Mouse (Mus musculus): ENCODE data around the gene Maml1.
A peak's percentile ranks its signal among the peaks of the same experiment; 100 is the strongest.

Gene Maml1

DNA sequence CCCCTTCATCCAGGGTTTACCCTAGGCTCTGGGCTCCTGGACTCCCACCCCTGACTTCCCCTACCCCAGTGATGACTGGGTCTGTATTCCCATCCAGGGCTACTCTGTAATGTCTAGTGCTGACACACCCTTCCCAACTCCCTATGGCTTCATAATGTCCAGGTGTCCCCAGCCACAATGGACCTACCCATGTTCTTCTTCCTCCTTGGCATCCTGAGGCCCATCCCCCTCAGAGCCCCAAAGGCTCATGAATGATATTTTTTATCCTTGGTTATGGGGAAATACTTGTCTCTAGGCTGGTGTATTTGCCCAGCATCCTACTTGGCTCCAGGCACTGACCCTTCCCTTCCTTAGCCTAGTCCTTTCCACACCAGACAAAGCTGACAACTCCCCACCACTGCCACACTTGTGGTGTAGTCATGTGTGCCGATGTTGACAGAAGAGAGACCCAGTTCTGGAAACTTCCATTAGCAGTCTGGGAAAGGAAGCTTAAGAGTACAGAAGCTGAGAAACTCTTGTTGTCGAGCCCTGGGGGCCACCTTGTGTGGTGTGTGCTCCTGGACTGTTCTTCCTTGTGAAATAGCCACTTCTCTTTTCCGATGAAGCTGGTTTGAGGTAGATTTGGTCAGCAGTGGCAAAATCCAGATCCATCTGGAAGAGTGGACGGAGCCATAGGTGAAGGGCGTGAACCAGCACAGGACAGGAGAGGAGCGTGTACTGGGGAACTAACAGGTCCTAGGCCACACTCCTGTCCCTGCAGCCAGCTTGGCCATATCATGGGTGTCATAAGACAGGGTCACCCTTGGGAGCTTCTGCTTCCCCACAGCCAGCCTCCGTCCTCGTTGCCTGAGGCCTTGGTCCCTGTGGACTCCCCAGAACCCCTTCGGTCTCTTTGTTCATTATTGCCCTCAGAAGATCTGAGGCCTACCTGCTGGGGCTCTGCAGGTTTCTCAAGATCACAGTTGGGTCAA lies 53.0 kb downstream of the Maml1 start:
- DNase-seq (ENCODE audit: low spot score), result peak; percentile 91

GRCm38 (mm10) chr11:50238324-50238723 lies 53.8 kb downstream of the Maml1 start, which contains the start of gene Ltc4s:
Ltc4s (minus strand) TSS chr11:50238616.
- peak; percentile 56 for DNase-seq (ENCODE audit: low spot score)

- no peak for DNase-seq (ENCODE audit: low spot score)
Measured at GRCm38 (mm10) chr11:50236937-50237835, 54.9 kb downstream of the Maml1 start.

GRCm38 (mm10) chr11:50236540-50236936 lies 55.6 kb downstream of the Maml1 start:
- peak; percentile 68 for DNase-seq (ENCODE audit: low spot score)

DNA sequence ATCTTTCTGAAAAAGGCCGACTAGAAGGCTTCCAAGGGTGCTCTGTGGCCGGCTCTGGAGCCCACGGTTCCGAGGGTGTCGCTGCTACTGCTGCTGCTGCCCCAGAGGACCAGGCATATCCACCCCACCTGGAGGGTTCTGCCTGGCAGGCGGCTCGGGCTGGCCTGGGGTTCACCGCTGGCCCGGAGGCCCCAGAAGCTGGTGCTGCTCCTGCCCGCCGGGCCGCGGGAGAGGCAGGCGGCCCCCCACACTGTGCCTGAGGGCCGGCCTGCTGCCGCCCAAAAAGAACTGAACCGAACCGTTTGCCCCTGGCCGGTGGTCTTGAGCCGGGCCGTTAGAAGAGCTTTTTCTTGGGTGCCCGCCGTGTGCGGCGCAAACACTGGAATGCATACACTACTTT lies 57.5 kb downstream of the Maml1 start:
- DNase-seq (ENCODE audit: low spot score), result no peak

GRCm38 (mm10) chr11:50233993-50234392 lies 58.1 kb downstream of the Maml1 start:
- DNase-seq (ENCODE audit: low spot score), result no peak

DNA sequence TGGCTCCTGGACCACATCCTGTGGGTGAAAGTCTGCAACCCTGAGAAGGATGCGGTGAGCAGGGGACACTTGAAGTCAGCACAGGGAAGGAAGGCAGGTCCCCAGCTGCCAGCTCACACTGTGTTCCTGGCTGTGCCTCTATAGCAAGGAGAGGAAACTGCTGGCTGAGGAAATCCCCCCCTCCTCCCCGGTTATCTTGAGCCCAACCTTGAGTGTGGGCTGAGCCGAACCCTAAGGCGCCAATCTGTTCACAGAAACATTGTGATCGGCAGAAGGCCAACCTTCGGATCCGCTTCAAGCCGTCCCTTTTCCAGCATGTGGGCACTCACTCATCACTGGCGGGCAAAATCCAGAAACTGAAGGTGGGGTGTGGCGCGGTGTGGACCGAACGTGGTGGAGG lies 59.1 kb downstream of the Maml1 start:
- no peak for DNase-seq (ENCODE audit: low spot score)

- DNase-seq (ENCODE audit: low spot score), result peak; percentile 76
Measured at GRCm38 (mm10) chr11:50231411-50231810, 60.7 kb downstream of the Maml1 start.

GRCm38 (mm10) chr11:50230481-50231304 lies 61.4 kb downstream of the Maml1 start:
- no peak for DNase-seq (ENCODE audit: low spot score)

DNA sequence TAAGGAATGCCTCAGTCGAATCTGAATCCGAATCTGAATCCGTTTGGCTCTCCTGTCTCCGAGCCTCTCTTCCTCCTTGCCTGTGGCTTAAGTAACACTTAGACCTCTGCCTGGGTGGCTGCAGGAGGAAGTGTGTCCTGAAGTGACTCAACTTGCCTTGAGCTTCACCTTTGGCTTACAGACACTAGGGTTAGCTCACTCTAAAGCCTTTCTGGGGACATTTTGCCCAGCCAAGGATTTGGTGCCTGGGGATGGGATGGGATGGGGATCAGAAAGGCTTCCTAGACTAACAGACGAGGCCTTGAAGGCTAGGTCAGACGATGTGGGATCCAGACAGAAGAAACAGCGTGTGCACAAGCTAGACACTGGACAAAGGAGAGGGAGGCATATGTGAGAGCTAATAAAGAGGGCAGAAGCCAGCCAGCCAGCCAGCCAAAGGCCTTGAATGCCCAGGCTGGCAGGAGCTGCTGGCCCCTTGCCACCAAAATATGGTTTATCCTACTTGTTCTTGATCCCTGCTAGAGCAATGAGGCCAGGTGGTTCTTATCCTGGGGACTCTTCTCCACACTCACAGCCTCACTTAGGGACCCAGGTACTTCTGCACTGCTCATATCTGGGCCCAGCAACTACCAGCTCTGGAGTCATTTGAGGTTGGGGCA lies 62.7 kb downstream of the Maml1 start:
- peak; percentile 77 for DNase-seq (ENCODE audit: low spot score)

GRCm38 (mm10) chr11:50228772-50229171 lies 63.3 kb downstream of the Maml1 start:
- DNase-seq (ENCODE audit: low spot score), result peak; percentile 50

DNA sequence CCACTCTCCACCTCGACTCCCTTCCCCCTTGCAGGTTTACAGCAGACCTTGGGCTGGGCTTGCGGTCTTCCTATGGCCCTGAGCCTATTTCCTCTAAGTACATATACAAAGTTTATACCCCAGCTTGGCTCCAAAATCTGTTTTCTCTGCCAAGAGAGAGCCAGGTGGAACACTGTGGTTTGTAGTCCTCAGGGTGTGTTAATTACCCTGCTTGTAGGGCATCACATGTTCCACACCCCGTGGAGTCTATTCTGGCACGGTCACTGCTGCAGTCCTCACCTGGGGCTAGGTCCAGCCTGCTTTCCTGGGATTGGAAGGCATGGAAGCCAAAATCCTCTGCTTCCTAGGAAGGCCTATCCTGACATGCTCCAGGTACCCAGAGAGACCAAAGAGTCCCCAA lies 64.4 kb downstream of the Maml1 start:
- DNase-seq (ENCODE audit: low spot score), result no peak

- DNase-seq (ENCODE audit: low spot score), result peak; percentile 34
Measured at GRCm38 (mm10) chr11:50227226-50227625, 64.9 kb downstream of the Maml1 start.

DNA sequence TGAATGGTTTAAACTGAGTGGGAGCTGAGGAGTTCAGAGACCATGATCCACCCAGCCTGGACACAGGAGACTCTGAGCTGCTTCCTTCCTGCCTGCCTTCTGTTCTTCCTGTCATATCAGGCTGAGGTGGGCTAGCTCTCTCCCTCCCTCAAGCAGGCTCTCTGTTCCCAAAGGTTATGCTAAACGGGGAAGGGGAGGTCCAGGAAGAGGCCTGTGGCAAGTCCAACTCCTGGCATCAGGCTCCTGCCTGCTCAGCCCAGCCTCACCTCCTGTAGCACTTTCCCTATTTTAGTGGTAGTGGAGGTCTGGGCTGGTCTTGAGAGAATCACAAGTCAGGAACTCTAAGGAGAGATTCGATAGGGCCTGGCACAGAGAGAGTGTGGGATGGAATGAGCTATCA lies 65.7 kb downstream of the Maml1 start:
- peak; percentile 52 for DNase-seq (ENCODE audit: low spot score)

- DNase-seq (ENCODE audit: low spot score), result peak; percentile 60
Measured at GRCm38 (mm10) chr11:50225611-50226378, 66.3 kb downstream of the Maml1 start.

DNA sequence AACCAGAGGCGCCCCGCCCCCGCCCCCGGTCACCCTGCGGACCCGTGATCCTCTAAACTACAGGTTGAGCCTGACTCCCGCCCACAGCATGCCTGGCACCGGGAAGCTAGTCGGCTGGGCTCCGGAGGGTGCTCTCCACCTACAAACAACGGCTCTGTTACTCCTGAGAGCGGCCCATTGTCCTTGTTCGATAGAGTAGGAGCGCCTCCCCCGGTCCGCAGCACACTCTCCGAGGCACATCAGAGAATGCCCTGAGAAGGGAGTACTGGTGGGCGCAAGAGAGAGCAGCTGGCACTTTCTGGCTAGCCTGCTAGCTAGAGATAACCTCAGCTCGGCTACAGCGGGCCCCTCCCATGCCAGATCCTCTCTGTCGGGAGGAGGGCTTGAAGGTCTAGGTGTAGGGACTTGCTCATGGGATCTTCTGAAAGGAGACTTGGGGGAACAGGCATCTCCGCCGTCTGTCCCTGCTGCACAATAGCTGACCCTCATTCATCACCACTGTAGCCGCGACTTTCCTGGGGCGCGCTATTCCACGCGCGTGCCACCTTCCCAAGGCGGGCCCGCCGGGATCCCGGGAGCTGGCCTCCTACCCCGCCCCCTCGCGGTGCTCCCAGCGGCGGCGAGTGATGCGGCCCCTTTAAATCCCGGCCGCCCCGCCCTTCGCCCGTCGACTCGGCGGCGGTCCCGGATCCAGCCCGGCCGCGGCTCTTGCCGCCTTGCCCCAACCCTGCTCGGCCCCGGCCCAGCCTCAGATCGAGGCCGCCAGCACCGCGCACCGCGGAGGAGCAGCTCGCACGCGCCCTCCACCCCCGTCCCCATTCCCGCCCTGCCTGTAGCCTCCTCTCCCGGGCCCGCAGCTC lies 67.2 kb downstream of the Maml1 start:
- peak; percentile 81 for DNase-seq (ENCODE audit: low spot score)

GRCm38 (mm10) chr11:50223783-50224662 lies 68.1 kb downstream of the Maml1 start:
- no peak for DNase-seq (ENCODE audit: low spot score)

DNA sequence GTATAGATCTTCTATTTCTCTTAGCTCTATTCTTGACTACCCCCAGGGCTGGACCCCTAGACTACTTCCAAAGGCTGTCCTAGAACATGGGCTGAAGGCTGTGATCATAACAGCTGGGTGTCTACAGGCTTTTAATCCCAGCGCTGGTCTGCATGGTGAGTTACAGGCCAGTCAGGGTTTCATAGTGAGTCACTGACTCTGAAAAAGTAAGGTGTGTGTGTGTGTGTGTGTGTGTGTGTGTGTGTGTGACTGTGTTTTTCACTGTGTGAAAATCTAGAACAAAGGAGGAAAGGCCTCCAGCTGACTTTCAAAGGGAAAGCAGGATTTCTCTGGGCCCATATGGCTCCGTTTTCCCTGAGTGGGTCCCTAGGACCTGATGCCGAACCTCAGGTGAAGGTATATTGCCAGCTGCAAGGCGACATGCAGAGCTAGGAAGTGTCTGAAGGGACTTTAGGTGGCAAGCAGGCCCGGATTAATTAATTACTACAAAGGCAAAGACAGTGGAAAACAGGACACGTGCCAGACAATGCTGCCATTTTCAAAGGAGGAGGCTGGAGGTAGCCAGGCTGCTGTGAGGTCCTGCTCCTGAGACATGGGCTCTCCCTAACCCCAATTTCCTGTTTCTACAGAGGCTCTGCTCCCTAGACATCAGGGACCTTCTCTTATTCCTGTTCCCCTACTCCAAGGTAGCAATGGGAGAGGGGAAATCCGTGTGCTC lies 69.4 kb downstream of the Maml1 start:
- DNase-seq (ENCODE audit: low spot score), result no peak
